Mouse (Mus musculus) adrenal gland, adult 18-20 months (tissue): ENCODE measurements around the gene Sept4. TPM values are rescaled to one million over a fixed set of nuclear protein-coding genes. Genes with fewer than 3 reads are reported as not detected.

Experiments used
- DNase-seq, 2 experiments: peaks; one replicate each; pipeline ENCODE4 v3.0.0; 2021 to 2022; ENCODE audit warnings: low spot score in 2 of 2
- long read RNA-seq, 2 experiments: library from polyadenylated mRNA; stranded (forward); transcript quantifications; one replicate each; pipeline ENCODE4 v2.0.0; 2021
- total RNA-seq, 2 experiments: library from RNA; stranded (reverse); gene quantifications; 1 replicate in 1 of 2; 2 replicates in 1 of 2; pipeline ENCODE4 v1.2.3; 2021

Sept4 gene
- total RNA-seq, result 10 to 100 TPM; 39.9 to 63.2 TPM
- long read RNA-seq, experiment 1, partial matches to known transcripts, result 2 of 34 reads
- long read RNA-seq, experiment 1, other reads (novel, unspliced or antisense), result 24 of 34 reads
- long read RNA-seq, experiment 2, transcript Sept4-206 (11 exons, 1,303 nt), result major isoform, 6 of 54 reads
- long read RNA-seq, experiment 2, partial matches to known transcripts, result 6 of 54 reads
- long read RNA-seq, experiment 2, other reads (novel, unspliced or antisense), result 39 of 54 reads

DNA sequence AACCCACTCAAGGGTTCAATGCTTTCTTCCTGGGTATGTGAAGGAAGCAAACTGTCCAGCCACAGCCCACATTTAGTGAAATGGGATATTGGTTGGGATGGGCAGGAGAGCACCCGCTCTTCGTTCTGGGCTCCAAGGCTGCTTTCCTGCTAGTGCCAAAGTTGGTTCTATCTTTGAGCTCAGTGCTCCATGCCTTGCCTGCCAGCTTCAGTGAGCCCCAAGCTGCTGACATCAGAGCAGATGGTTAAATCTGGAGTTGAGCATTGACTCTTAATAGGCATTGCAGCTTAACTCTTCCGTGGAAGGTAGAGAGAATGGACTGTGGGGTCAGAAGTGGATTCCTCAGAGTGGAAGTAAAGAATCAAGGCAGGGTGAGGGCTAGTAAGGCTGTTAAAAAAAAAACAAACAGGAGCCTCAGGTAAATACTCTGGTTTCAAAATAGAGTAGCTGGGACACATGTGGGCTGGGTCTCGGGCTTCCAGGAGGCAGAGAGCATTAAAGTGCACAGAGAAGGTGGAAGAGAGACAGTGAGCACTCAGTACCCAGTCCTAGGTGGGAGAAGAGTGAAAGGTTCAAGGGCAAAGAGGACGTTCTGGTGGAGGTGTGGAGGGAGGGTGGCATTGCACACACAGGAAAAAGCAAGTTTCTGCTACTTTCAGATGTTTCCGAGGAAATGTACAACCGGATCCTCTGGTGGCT is at the start of gene Sept4:
Gene Sept4 (plus strand): TSS at position 649 of the 699 bp plus-strand sequence.
- no peak for DNase-seq

DNA sequence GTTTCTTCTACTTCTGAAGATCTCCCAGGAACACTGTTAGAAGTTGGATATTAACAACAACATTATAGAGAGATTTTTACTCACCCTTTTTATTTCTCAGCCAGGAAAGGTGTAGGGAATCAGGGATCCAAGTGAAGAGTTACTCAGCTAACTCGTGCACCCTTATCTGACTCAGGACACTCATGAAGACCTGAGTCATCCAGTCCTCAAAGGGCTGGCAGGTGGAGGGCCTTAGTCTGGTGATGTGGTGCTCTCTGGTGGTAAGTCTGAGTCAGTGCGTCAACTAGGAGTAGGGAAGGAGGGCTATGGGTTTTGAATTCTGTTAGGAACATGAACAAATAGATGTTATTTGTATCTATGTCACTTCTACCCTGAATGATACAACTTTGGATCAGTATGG is 49.4 kb upstream of the Sept4 start:
- peak in 1 of 2 experiments; percentile 18 for DNase-seq

DNA sequence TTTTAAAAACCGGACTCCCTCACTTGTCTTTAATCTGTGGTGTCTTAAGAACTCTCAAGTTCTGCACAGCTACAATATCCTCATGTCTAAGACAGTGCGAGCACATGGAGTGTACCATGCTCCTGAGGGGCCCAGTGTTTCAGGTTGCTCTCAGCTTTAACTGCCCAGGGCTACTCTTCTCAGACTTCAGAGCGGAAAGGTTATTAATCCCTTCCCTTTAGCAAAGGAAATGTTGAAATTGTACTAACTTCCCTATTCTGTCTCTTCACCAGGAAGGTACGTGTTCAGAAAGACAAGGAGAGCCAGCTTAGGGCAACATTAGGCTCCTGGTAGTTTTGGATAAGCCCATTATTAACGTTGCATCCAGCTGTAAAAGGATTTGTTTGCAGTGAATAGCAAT is 45.2 kb upstream of the Sept4 start:
- no peak for DNase-seq

DNA sequence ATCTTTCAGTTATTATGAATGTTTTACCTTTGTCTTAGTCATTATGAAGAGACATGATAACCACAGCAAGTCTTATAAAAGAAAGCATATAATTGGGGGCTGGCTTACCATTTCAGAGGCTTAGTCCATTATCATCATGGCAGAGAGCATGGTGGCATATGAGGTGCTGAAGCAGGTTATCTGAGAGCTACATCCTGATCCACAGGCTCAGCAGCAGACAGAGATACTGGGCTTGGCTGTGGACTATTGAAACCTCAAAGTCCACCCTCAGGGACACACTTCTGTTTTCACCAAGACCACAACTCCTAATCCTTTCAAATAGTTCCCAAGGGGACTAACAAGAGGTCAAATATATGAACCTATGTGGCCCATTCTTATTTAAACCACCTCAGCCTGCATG is 44.7 kb upstream of the Sept4 start:
- no peak for DNase-seq

- DNase-seq, result no peak
Measured at GRCm38 (mm10) chr11:87524780-87525179, 43.9 kb upstream of the Sept4 start.

DNA sequence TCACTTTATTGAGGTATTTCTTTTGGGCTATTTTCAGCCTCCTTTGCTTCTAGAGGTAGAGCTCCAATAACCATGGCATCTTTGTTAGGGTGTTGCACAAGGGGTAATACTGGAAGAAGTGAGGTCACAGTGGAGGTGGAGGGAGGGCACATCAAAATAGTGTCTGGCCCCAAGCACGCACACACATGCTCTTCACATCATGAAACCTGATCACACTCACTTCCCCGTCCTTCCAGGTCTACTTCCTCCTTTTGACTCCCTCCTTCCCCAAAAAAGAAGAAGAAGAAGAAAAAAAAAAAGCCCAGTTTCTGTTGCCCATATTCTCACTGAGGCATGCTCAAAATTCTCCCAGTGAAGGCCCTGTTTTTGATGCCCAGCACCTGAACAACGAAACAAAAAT is 41.3 kb upstream of the Sept4 start:
- DNase-seq, result no peak

DNA sequence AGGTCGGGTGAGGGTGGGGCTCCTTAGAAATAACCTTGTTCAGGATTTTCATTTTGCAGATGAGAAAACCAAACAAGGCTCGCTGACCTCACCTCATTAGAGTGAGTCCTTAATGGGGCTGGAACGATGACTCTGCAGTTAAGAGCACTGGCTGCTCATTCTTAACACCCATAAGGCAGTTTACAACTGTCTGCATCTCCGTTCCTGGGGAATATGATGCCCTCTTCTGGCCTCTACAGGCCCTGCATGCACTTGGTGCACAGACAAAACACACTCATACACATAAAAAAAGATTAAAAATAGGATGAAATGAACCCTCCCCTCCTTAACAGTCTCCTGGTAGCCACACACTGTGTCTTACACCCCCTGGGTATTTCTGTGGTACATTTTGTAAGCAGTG is 40.7 kb upstream of the Sept4 start:
- no peak for DNase-seq

DNA sequence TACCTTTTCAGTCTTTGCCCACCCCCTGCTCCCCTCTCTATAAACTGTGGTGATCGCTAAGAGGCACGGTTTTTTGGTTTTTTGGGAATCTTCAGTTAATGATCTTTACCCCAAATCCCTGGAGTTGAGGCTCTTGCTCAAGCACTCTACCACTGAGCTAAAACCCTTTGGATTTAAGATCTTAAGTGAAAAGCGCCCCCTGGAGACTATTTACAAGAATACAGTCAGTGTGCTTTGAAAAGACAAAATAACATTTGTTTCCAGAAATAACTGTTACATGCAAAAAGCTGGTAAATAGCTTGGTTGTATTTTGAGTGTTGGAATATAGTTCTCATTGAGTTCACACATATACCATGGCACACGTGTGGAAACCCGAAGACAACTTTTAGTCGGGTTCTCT is 37.0 kb upstream of the Sept4 start:
- no peak for DNase-seq

- DNase-seq, result no peak
Measured at GRCm38 (mm10) chr11:87542285-87542684, 26.4 kb upstream of the Sept4 start.

DNA sequence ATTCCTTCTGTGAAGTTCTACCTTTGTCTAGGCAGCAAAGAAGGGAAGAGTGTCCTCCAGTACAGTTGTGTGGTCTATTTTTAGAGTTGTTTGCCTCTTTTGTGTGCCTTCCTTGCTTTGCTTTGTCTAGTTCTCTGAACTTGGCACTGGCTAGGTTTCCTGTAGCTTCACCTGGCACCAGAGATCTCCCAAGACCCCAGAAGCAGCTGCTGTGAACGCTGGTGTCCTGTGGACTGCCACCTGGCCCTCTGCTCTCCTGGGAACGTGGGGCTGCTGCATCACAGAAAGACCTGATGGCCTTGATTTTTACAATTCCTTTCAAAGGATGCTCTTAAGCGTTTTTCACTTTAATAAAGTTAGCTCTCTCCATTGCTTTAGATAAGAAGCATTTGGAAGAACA is 25.8 kb upstream of the Sept4 start:
- no peak for DNase-seq

DNA sequence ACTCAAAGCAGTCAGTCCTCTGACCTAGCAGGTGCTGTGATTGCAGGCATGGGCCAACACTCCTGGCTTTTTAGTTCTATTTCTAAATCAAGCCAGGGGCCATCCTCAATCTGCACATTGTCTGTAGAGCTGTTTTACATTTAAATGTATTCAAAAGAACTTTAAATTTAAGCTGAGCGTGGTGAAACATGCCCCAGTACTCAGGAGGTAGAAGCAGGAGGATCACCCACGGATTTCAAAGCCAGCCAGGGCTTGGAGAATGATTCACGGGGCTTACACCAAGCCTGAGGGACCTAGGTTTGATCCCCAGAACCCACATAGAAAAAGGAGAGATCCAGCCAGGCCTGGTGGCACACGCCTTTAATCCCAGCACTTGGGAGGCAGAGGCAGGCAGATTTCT is 15.4 kb upstream of the Sept4 start:
- no peak for DNase-seq

- DNase-seq, result no peak
Measured at GRCm38 (mm10) chr11:87554386-87554785, 14.3 kb upstream of the Sept4 start.

GRCm38 (mm10) chr11:87555106-87555703 is 13.5 kb upstream of the Sept4 start:
- no peak for DNase-seq

GRCm38 (mm10) chr11:87561208-87561607 is 7.5 kb upstream of the Sept4 start:
- DNase-seq, result no peak

DNA sequence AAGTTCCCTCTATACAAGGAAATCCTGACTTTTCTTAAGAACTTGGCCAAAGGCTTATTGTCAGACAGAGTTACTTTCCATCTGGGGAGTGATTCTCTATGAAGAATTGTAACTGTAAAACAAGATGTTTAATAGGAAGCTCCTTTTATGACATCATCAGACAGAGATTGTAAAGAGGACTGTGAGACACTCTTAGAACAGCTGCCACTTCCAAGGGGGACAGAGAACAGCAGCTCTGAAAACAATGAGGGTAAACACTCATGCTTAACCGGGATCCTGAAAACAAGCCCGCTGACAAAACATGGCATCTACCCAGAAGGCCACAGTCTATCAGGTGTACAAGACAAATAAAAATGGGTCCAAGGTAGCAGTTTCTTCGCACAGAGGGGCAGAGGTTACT is 2.2 kb upstream of the Sept4 start, which contains the start of gene Gm11492:
Gene Gm11492 (plus strand): TSS at position 153 of the 400 bp plus-strand sequence.
- DNase-seq, result no peak

- no peak for DNase-seq
Measured at GRCm38 (mm10) chr11:87570743-87571142, 2.0 kb downstream of the Sept4 start.

GRCm38 (mm10) chr11:87571361-87571950 is 2.8 kb downstream of the Sept4 start:
- DNase-seq, result no peak

DNA sequence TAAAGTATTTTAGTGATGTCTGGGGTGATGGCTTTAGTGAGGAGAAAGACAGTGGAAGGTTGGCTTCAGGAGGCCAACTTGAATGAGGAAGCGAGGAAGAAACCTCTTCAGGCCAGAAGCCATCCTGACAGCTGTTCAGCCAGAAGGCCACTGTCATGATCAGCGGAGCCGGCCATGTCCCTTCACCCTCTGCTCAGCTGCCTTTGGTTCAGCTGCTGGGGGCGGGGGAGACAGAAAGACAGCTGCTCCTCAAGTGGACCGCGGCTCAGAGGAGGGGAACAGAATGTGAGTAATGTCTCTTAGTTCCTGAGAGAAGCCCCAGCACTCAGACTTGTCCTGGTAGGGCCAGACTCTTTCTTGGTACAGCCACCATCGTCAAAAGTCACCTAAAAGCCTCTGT is 5.0 kb downstream of the Sept4 start:
- DNase-seq, result no peak

GRCm38 (mm10) chr11:87574520-87575180 is 5.9 kb downstream of the Sept4 start:
- DNase-seq, result no peak

- no peak for DNase-seq
Measured at GRCm38 (mm10) chr11:87577601-87578248, 9.0 kb downstream of the Sept4 start.
